Mouse (Mus musculus) testis, adult 2 months (tissue): ENCODE data around the gene Hpf1.

Experiments used
- CTCF ChIP-seq: fragments of 200-500 bp; IDR thresholded peaks from 2 replicates; pipeline ENCODE4 v1.5.1; 2012; ENCODE audit warnings: low read depth, mild to moderate bottlenecking, inconsistent platforms, low read length, moderate library complexity; ENCODE audit not compliant: control insufficient read depth, insufficient read depth, insufficient replicate concordance
- POLR2A ChIP-seq: fragments of 200-500 bp; IDR thresholded peaks from 2 replicates; pipeline ENCODE4 v1.6.1; 2012; ENCODE audit warnings: low read depth, mild to moderate bottlenecking, inconsistent platforms, low read length, moderate library complexity; ENCODE audit not compliant: control insufficient read depth

DNA sequence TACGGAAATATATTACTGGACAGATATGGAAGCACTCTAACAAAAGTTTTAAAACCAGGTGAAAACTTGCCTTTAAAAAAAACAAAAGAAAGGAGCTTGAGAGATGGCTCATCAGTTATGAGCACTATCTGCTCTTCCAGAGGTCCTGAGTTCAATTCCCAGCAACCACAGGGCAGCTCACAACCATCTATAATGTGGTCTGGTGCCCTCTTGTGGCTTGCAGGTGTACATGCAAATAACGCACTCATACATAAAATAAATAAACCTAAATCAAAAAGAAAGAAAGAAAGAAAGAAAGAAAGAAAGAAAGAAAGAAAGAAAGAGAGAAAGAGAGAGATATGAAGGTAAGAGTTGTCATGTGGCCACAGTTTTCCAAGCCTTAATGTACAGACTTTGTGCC lies 52.6 kb downstream of the Hpf1 start:
- TF ChIP-seq POLR2A (no peak), CTCF (no peak)
